Mouse (Mus musculus) spleen, adult 2 months (tissue): ENCODE measurements around the gene Adgrd1.

Source experiments
- CTCF ChIP-seq: fragments of 200-500 bp; IDR thresholded peaks from 2 replicates; pipeline ENCODE4 v1.5.1; 2011; ENCODE audit warnings: mild to moderate bottlenecking, inconsistent platforms; ENCODE audit not compliant: insufficient read depth, insufficient read length, insufficient replicate concordance; ENCODE audit errors: extremely low read depth
- POLR2A ChIP-seq: fragments of 200-500 bp; IDR thresholded peaks from 2 replicates; pipeline ENCODE4 v1.6.1; 2011; ENCODE audit warnings: low read depth, low read length, inconsistent platforms

DNA sequence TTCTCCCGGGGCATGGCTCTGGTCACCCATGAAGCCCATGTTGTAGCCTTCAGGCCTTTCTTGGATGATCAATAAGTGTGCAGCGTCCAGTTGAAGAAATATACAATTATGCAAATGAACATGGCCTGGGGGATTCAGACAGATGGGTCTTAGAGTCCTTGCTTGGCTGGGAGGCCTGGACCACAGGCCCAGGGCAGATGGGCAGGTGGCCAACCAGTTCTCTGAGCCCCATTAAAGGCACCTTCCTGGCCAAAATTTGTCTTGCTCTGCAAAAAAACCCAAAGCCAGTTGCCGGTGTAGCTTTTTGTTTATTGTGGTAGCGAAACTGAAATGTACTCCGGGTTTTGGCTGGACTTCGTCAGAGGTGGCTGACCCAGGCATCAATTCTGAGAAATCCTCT lies 92.5 kb downstream of the Adgrd1 start:
- TF ChIP-seq CTCF (no peak), POLR2A (no peak)
